Mouse (Mus musculus): ENCODE results near the gene Zbtb20.

GRCm38 (mm10) chr16:43489362-43489761 lies 613.7 kb downstream of the Zbtb20 start:
- TF ChIP-seq CTCF (IDR thresholded peaks at IDR 0.05; ENCODE audit: borderline replicate concordance, insufficient read depth, low read length) (no peak), POLR2A (IDR thresholded peaks at IDR 0.05; ENCODE audit: low read depth, low read length) (no peak)
